Mouse (Mus musculus) G1E-ER4 (cell line): ENCODE results near the gene Fam20c. TPM values are rescaled to one million over a fixed set of nuclear protein-coding genes. Genes with fewer than 3 reads are reported as not detected.

ENCODE experiments used
- GATA1 ChIP-seq: IDR thresholded peaks from one replicate; pipeline ENCODE4 v1.8.0; 2012; ENCODE audit warnings: low read length, inconsistent platforms
- polyA plus RNA-seq: library from polyadenylated mRNA; stranded (reverse); fragments of >175 nt; gene quantifications from 2 replicates; pipeline ENCODE4 v1.2.3, GENCODE M21; 2012

Gene Fam20c
- 0.01 TPM in 1 of 2 replicates, not detected in the other for polyA plus RNA-seq

- TF ChIP-seq GATA1, result no peak
These were observed at the start of gene Fam20c for GRCm38 (mm10) chr5:138754303-138755120. Gene Fam20c (plus strand): TSS chr5:138754514.

- TF ChIP-seq GATA1, result no peak
These were observed 46.9 kb upstream of the Fam20c start for GRCm38 (mm10) chr5:138707367-138707766.

- no peak for TF ChIP-seq GATA1
These were observed 45.7 kb upstream of the Fam20c start for GRCm38 (mm10) chr5:138708591-138708990.

- no peak for TF ChIP-seq GATA1
These were observed 38.7 kb upstream of the Fam20c start for GRCm38 (mm10) chr5:138715561-138716095.

GRCm38 (mm10) chr5:138720329-138721190, 33.8 kb upstream of the Fam20c start:
- no peak for TF ChIP-seq GATA1

GRCm38 (mm10) chr5:138724417-138724816, 29.9 kb upstream of the Fam20c start:
- TF ChIP-seq GATA1, result no peak

GRCm38 (mm10) chr5:138725151-138725550, 29.2 kb upstream of the Fam20c start:
- TF ChIP-seq GATA1, result no peak

- TF ChIP-seq GATA1, result no peak
These were observed 23.5 kb upstream of the Fam20c start for GRCm38 (mm10) chr5:138730863-138731262.

- no peak for TF ChIP-seq GATA1
These were observed 20.9 kb upstream of the Fam20c start for GRCm38 (mm10) chr5:138733317-138733899.

GRCm38 (mm10) chr5:138734018-138734417, 20.3 kb upstream of the Fam20c start:
- TF ChIP-seq GATA1, result no peak

- TF ChIP-seq GATA1, result no peak
These were observed 19.0 kb upstream of the Fam20c start for GRCm38 (mm10) chr5:138735201-138735757.

- TF ChIP-seq GATA1, result no peak
These were observed 14.2 kb upstream of the Fam20c start for GRCm38 (mm10) chr5:138740150-138740549.

- TF ChIP-seq GATA1, result no peak
These were observed 12.8 kb upstream of the Fam20c start for GRCm38 (mm10) chr5:138741516-138741915.

GRCm38 (mm10) chr5:138742281-138742680, 12.0 kb upstream of the Fam20c start:
- TF ChIP-seq GATA1, result no peak

GRCm38 (mm10) chr5:138743631-138744030, 10.7 kb upstream of the Fam20c start:
- no peak for TF ChIP-seq GATA1

GRCm38 (mm10) chr5:138745378-138746099, 8.8 kb upstream of the Fam20c start:
- no peak for TF ChIP-seq GATA1
